Mouse (Mus musculus) c-Kit-positive CD71-negative TER-119-negative erythroid progenitor cells, embryonic 14.5 days (primary cell): ENCODE data around the gene Nox3.

Source experiments
- DNase-seq: peaks from one replicate; pipeline ENCODE4 v3.0.0-alpha.2; 2013; ENCODE audit warnings: low read depth

The Nox3 gene

GRCm38 (mm10) chr17:3696161-3696560, at the start of gene Nox3:
Gene Nox3 (minus strand): TSS chr17:3696261.
- no peak for DNase-seq

- DNase-seq, result no peak
Observed at GRCm38 (mm10) chr17:3744402-3744801, 48.3 kb upstream of the Nox3 start.

GRCm38 (mm10) chr17:3736936-3737335, 40.9 kb upstream of the Nox3 start:
- DNase-seq, result no peak

- DNase-seq, result no peak
Observed at GRCm38 (mm10) chr17:3734286-3734685, 38.2 kb upstream of the Nox3 start.

GRCm38 (mm10) chr17:3705350-3705930, 9.4 kb upstream of the Nox3 start:
- no peak for DNase-seq

GRCm38 (mm10) chr17:3702320-3702719, 6.3 kb upstream of the Nox3 start:
- DNase-seq, result no peak

- no peak for DNase-seq
Observed at GRCm38 (mm10) chr17:3692817-3693216, 3.2 kb downstream of the Nox3 start.

- no peak for DNase-seq
Observed at GRCm38 (mm10) chr17:3690499-3691258, 5.4 kb downstream of the Nox3 start.

GRCm38 (mm10) chr17:3683662-3684061, 12.4 kb downstream of the Nox3 start:
- DNase-seq, result no peak

- DNase-seq, result no peak
Observed at GRCm38 (mm10) chr17:3669226-3669625, 26.8 kb downstream of the Nox3 start.

- no peak for DNase-seq
Observed at GRCm38 (mm10) chr17:3667287-3667686, 28.8 kb downstream of the Nox3 start.

- DNase-seq, result no peak
Observed at GRCm38 (mm10) chr17:3665321-3665720, 30.7 kb downstream of the Nox3 start.

- no peak for DNase-seq
Observed at GRCm38 (mm10) chr17:3659497-3659896, 36.6 kb downstream of the Nox3 start.

GRCm38 (mm10) chr17:3650377-3650776, 45.7 kb downstream of the Nox3 start:
- DNase-seq, result no peak

GRCm38 (mm10) chr17:3643582-3643981, 52.5 kb downstream of the Nox3 start:
- DNase-seq, result no peak

GRCm38 (mm10) chr17:3641456-3641855, 54.6 kb downstream of the Nox3 start:
- no peak for DNase-seq

- no peak for DNase-seq
Observed at GRCm38 (mm10) chr17:3638757-3639156, 57.3 kb downstream of the Nox3 start.

- no peak for DNase-seq
Observed at GRCm38 (mm10) chr17:3632501-3632900, 63.6 kb downstream of the Nox3 start.

GRCm38 (mm10) chr17:3616329-3617216, 79.5 kb downstream of the Nox3 start:
- DNase-seq, result no peak

- no peak for DNase-seq
Observed at GRCm38 (mm10) chr17:3615553-3615952, 80.5 kb downstream of the Nox3 start.

GRCm38 (mm10) chr17:3611781-3612075, 84.3 kb downstream of the Nox3 start:
- DNase-seq, result no peak

GRCm38 (mm10) chr17:3610928-3611780, 84.9 kb downstream of the Nox3 start:
- DNase-seq, result no peak
